Mouse (Mus musculus) kidney, postnatal 0 days (tissue): ENCODE data around the gene Ssh2. TPM values are rescaled to one million over a fixed set of nuclear protein-coding genes. Genes with fewer than 3 reads are reported as not detected.
"Not testable (repeated sequence)": the region's sequence is repeated elsewhere in the genome, so short reads cannot be mapped to it uniquely, and the experiment has no call there.

ENCODE experiments used
- ATAC-seq: fragments of 200-750 bp; cut with Nextera tagmentation; replicated peaks from 2 replicates; pipeline ENCODE4 v1.8.0; 2017; ENCODE audit warnings: low read depth, moderate number of reproducible peaks, moderate TSS enrichment, moderate library complexity; ENCODE audit not compliant: low FRiP score
- DNase-seq: peaks from one replicate; pipeline ENCODE4 v3.0.0-alpha.2; 2016; ENCODE audit warnings: low spot score
- H3K27ac ChIP-seq: fragments of 300-500 bp; sonication (generic); 2 replicates; pipeline ENCODE4 v1.5.1; 2014; ENCODE audit warnings: mild to moderate bottlenecking
- H3K27me3 ChIP-seq: fragments of 300-500 bp; sonication (generic); 2 replicates; pipeline ENCODE4 v1.6.1; 2014; ENCODE audit warnings: low read length, mixed read lengths; ENCODE audit not compliant: insufficient read depth
- H3K36me3 ChIP-seq: fragments of 300-500 bp; sonication (generic); 2 replicates; pipeline ENCODE4 v1.6.1; 2014; ENCODE audit warnings: low read length, mixed read lengths; ENCODE audit not compliant: insufficient read depth
- H3K4me1 ChIP-seq: fragments of 300-500 bp; sonication (generic); replicated peaks from 2 replicates; pipeline ENCODE4 v1.6.1; 2014; ENCODE audit warnings: antibody characterized with exemption, low read length, mixed read lengths; ENCODE audit not compliant: insufficient read depth
- H3K4me2 ChIP-seq: fragments of 300-500 bp; sonication (generic); 2 replicates; pipeline ENCODE4 v1.6.1; 2014; ENCODE audit warnings: mild to moderate bottlenecking, low read length, moderate library complexity, mixed read lengths
- H3K4me3 ChIP-seq: fragments of 300-500 bp; sonication (generic); replicated peaks from 2 replicates; pipeline ENCODE4 v1.5.1; 2014; ENCODE audit warnings: low read depth, low read length
- H3K9ac ChIP-seq: fragments of 300-500 bp; sonication (generic); 2 replicates; pipeline ENCODE4 v1.6.1; 2014; ENCODE audit warnings: low read depth, low read length
- H3K9me3 ChIP-seq: fragments of 300-500 bp; sonication (generic); replicated peaks from 2 replicates; pipeline ENCODE4 v1.6.1; 2016; ENCODE audit warnings: low read length, inconsistent platforms, mixed read lengths
- CTCF ChIP-seq: IDR thresholded peaks from 2 replicates; pipeline ENCODE4 v1.5.1; 2016; ENCODE audit warnings: antibody characterized with exemption, low read depth, mild to moderate bottlenecking, moderate library complexity
- WGBS: fragments of 180-500 bp; shearing (Covaris S2); extraction: QIAGEN DNeasy Blood & Tissue Kit; methylation state at CpG from one replicate; pipeline ENCODE4 v1.1.7; 2014; 5-methylcytosine and 5-hydroxymethylcytosine counted together
- polyA plus RNA-seq: library from polyadenylated mRNA; unstranded; fragments of >200 nt; fragmentation: Nextera tagmentation; extraction: Ambion mirVana; gene quantifications from 2 replicates; pipeline ENCODE4 v1.2.1, GENCODE M21; 2015

The Ssh2 gene
- polyA plus RNA-seq, 1 experiment from 2014 or later: 3.9 TPM

GRCm38 (mm10) chr11:77378622-77379021 is 162.5 kb downstream of the Ssh2 start:
- H3K4me1 ChIP-seq: no peaks in the 10 kb centered on the region
- TF ChIP-seq CTCF: no peak
- DNase-seq (no peak), ATAC-seq (no peak)
- no peak overlapping the region for H3K27ac ChIP-seq
- H3K9ac ChIP-seq: no peak overlapping the region
- H3K27me3 ChIP-seq: no peaks in the 10 kb centered on the region
- no peaks in the 10 kb centered on the region for H3K36me3 ChIP-seq
- H3K4me2 ChIP-seq: no peak overlapping the region
- WGBS: 96% methylated on average over 2 of the region's 2 CpGs
- H3K4me3 ChIP-seq: no peak overlapping the region
- H3K9me3 ChIP-seq: no peaks in the 10 kb centered on the region

GRCm38 (mm10) chr11:77381174-77381573 is 165.1 kb downstream of the Ssh2 start:
- Histone ChIP-seq H3K4me3 (no peak overlapping the region), H3K9ac (no peak overlapping the region), H3K4me2 (no peak overlapping the region), H3K36me3 (no peaks in the 10 kb centered on the region), H3K27ac (no peak overlapping the region), H3K4me1 (no peaks in the 10 kb centered on the region), H3K27me3 (no peaks in the 10 kb centered on the region), H3K9me3 (no peaks in the 10 kb centered on the region)
- 87% methylated on average over 3 of the region's 3 CpGs for WGBS
- ATAC-seq (no peak), DNase-seq (no peak)
- no peak for TF ChIP-seq CTCF

GRCm38 (mm10) chr11:77384151-77384550 is 168.1 kb downstream of the Ssh2 start:
- Histone ChIP-seq H3K4me1 (no peaks in the 10 kb centered on the region), H3K9ac (no peak overlapping the region), H3K27me3 (no peaks in the 10 kb centered on the region), H3K27ac (no peak overlapping the region), H3K4me2 (no peak overlapping the region), H3K9me3 (no peaks in the 10 kb centered on the region), H3K4me3 (no peak overlapping the region), H3K36me3 (no peaks in the 10 kb centered on the region)
- ATAC-seq: no peak
- DNase-seq: no peak
- WGBS: 73% methylated on average over 3 of the region's 3 CpGs
- TF ChIP-seq CTCF: no peak

GRCm38 (mm10) chr11:77385706-77386690 is 169.9 kb downstream of the Ssh2 start:
- WGBS: 54% methylated on average over 3 of the region's 3 CpGs
- DNase-seq (no peak), ATAC-seq (no peak)
- no peaks in the 10 kb centered on the region for H3K36me3 ChIP-seq
- no peak overlapping the region for H3K4me2 ChIP-seq
- H3K27me3 ChIP-seq: no peaks in the 10 kb centered on the region
- no peaks in the 10 kb centered on the region for H3K9me3 ChIP-seq
- no peak overlapping the region for H3K9ac ChIP-seq
- no peaks in the 10 kb centered on the region for H3K4me1 ChIP-seq
- H3K4me3 ChIP-seq: no peak overlapping the region
- no peak overlapping the region for H3K27ac ChIP-seq
- no peak for TF ChIP-seq CTCF

GRCm38 (mm10) chr11:77388197-77388596 is 172.1 kb downstream of the Ssh2 start:
- DNase-seq, H3K4me3 ChIP-seq, H3K9ac ChIP-seq, H3K36me3 ChIP-seq, H3K27me3 ChIP-seq, ATAC-seq, H3K9me3 ChIP-seq, H3K4me1 ChIP-seq, H3K4me2 ChIP-seq, H3K27ac ChIP-seq: not testable (repeated sequence)
- WGBS: 88% methylated on average over 3 of the region's 3 CpGs

- Histone ChIP-seq H3K9ac (no peak overlapping the region), H3K27me3 (no peaks in the 10 kb centered on the region), H3K36me3 (peaks cover 4% of the 10 kb centered on the region; the same call in 1 of the 2 replicates), H3K4me1 (no peaks in the 10 kb centered on the region), H3K27ac (no peak overlapping the region), H3K4me2 (no peak overlapping the region), H3K4me3 (no peak overlapping the region), H3K9me3 (no peaks in the 10 kb centered on the region)
- no peak for TF ChIP-seq CTCF
- DNase-seq: no peak
- 78% methylated on average over 2 of the region's 2 CpGs for WGBS
- ATAC-seq: no peak
Observed at GRCm38 (mm10) chr11:77395539-77395938, 179.5 kb downstream of the Ssh2 start.
